In genomic region chr3:79866526-79866925, GRCm38 (mm10) we compare ENCODE assay signal across 15 mouse cellular contexts. TPM values are rescaled to one million over a fixed set of nuclear protein-coding genes. Genes with fewer than 3 reads are reported as not detected.
A peak's percentile ranks its signal among the peaks of the same experiment; 100 is the strongest.
DNase-seq lines count a peak whose midpoint lies in the region; ATAC-seq and TF ChIP-seq lines count a peak whose summit lies in the region.
"Had no signal": no experiment of that assay in that cellular context is flagged by ENCODE, and none has a peak within 500 bp of the region (broad histone marks: within the 10 kb centered on the region; RNA-seq: fewer than 3 reads in every experiment).

No protein-coding gene starts in this region.

- no peak; the same call in 1 of the 2 replicates for ATAC-seq in hindbrain, embryonic 12.5 days (ENCODE audit: low FRiP score)
- ATAC-seq in hindbrain, embryonic 11.5 days (ENCODE audit: low FRiP score), result no peak
- ATAC-seq in neural tube, embryonic 12.5 days (ENCODE audit: low FRiP score, low read depth), result peak; percentile 42; the same call in 1 of the 2 replicates
- peak; percentile 57 for ATAC-seq in hindbrain, embryonic 16.5 days
- ATAC-seq: intestine, embryonic 16.5 days had no signal

- peak overlapping the region; percentile 67 for H3K27ac ChIP-seq in hindbrain, embryonic 12.5 days
- no peak overlapping the region for H3K27ac ChIP-seq in hindbrain, embryonic 11.5 days (ENCODE audit: low read depth, low read length)
- no peak overlapping the region for H3K27ac ChIP-seq in neural tube, embryonic 12.5 days
- peak overlapping the region; percentile 86 for H3K27ac ChIP-seq in hindbrain, embryonic 16.5 days (ENCODE audit: low read depth, low read length)
- peak overlapping the region; percentile 92 for H3K27ac ChIP-seq in olfactory bulb, adult 2 months (ENCODE audit: insufficient read depth, low read depth, low read length)
- H3K27ac ChIP-seq: embryonic facial prominence, embryonic 13.5 days had no signal

- H3K4me2 ChIP-seq in hindbrain, embryonic 12.5 days (replicated peaks), result no peak overlapping the region
- H3K4me2 ChIP-seq in hindbrain, embryonic 11.5 days (replicated peaks; ENCODE audit: low read depth, low read length), result no peak overlapping the region
- H3K4me2 ChIP-seq in neural tube, embryonic 12.5 days (replicated peaks), result no peak overlapping the region
- H3K4me2 ChIP-seq in hindbrain, embryonic 16.5 days (ENCODE audit: low read length), result no peak overlapping the region
- H3K4me2 ChIP-seq: embryonic facial prominence, embryonic 13.5 days had no signal

- no peak for TF ChIP-seq CTCF in olfactory bulb, adult 2 months (IDR thresholded peaks at IDR 0.05; ENCODE audit: insufficient read depth, low read depth, low read length)

- H3K4me3 ChIP-seq in hindbrain, embryonic 12.5 days, result no peak overlapping the region
- H3K4me3 ChIP-seq in hindbrain, embryonic 11.5 days (ENCODE audit: low read depth, low read length), result no peak overlapping the region
- H3K4me3 ChIP-seq in neural tube, embryonic 12.5 days, result no peak overlapping the region
- no peak overlapping the region for H3K4me3 ChIP-seq in hindbrain, embryonic 16.5 days (ENCODE audit: low read length)
- no peak overlapping the region for H3K4me3 ChIP-seq in olfactory bulb, adult 2 months (ENCODE audit: insufficient read depth, low read depth, low read length)
- H3K4me3 ChIP-seq: embryonic facial prominence, embryonic 13.5 days had no signal

- no peak for TF ChIP-seq POLR2A in olfactory bulb, adult 2 months (IDR thresholded peaks at IDR 0.05; ENCODE audit: insufficient read depth, low read depth, low read length)

- peaks cover 3% of the 10 kb centered on the region; the same call in 1 of the 2 replicates for H3K4me1 ChIP-seq in hindbrain, embryonic 12.5 days
- no peaks in the 10 kb centered on the region for H3K4me1 ChIP-seq in hindbrain, embryonic 11.5 days (replicated peaks; ENCODE audit: control insufficient read depth, insufficient read depth, low read length)
- 0 out of 2 replicates have a peak, but pooled peaks cover 5% of the 10 kb centered on the region for H3K4me1 ChIP-seq in neural tube, embryonic 12.5 days
- H3K4me1 ChIP-seq in hindbrain, embryonic 16.5 days (ENCODE audit: control insufficient read depth, insufficient read depth, low read depth, low read length), result peaks cover 10% of the 10 kb centered on the region
- peaks cover 6% of the 10 kb centered on the region for H3K4me1 ChIP-seq in olfactory bulb, adult 2 months (ENCODE audit: control insufficient read depth, insufficient read depth, low read length)
- H3K4me1 ChIP-seq: embryonic facial prominence, embryonic 13.5 days had no signal

- no peak overlapping the region for H3K9ac ChIP-seq in hindbrain, embryonic 12.5 days
- no peak overlapping the region for H3K9ac ChIP-seq in hindbrain, embryonic 11.5 days (ENCODE audit: low read depth, low read length)
- H3K9ac ChIP-seq in neural tube, embryonic 12.5 days, result no peak overlapping the region
- no peak overlapping the region for H3K9ac ChIP-seq in hindbrain, embryonic 16.5 days (ENCODE audit: low read depth, low read length)
- H3K9ac ChIP-seq: embryonic facial prominence, embryonic 13.5 days had no signal

- H3K36me3 ChIP-seq in hindbrain, embryonic 12.5 days, result no peaks in the 10 kb centered on the region
- H3K36me3 ChIP-seq in hindbrain, embryonic 11.5 days (ENCODE audit: control insufficient read depth, insufficient read depth, low read length), result no peaks in the 10 kb centered on the region
- no peaks in the 10 kb centered on the region for H3K36me3 ChIP-seq in neural tube, embryonic 12.5 days
- H3K36me3 ChIP-seq in hindbrain, embryonic 16.5 days (ENCODE audit: control insufficient read depth, insufficient read depth, low read length), result no peaks in the 10 kb centered on the region
- H3K36me3 ChIP-seq: embryonic facial prominence, embryonic 13.5 days had no signal

- no peaks in the 10 kb centered on the region for H3K9me3 ChIP-seq in hindbrain, embryonic 12.5 days (replicated peaks)
- no peaks in the 10 kb centered on the region for H3K9me3 ChIP-seq in hindbrain, embryonic 11.5 days (ENCODE audit: control insufficient read depth, low read length)
- H3K9me3 ChIP-seq in neural tube, embryonic 12.5 days, result no peaks in the 10 kb centered on the region
- H3K9me3 ChIP-seq in hindbrain, embryonic 16.5 days (ENCODE audit: control insufficient read depth, low read length), result no peaks in the 10 kb centered on the region
- H3K9me3 ChIP-seq: embryonic facial prominence, embryonic 13.5 days had no signal

- H3K27me3 ChIP-seq in hindbrain, embryonic 12.5 days, result no peaks in the 10 kb centered on the region
- H3K27me3 ChIP-seq in hindbrain, embryonic 11.5 days (ENCODE audit: control insufficient read depth, insufficient read depth, low read length), result no peaks in the 10 kb centered on the region
- H3K27me3 ChIP-seq in neural tube, embryonic 12.5 days (replicated peaks), result no peaks in the 10 kb centered on the region
- H3K27me3 ChIP-seq in hindbrain, embryonic 16.5 days (replicated peaks; ENCODE audit: control insufficient read depth, insufficient read depth, low read length), result no peaks in the 10 kb centered on the region
- H3K27me3 ChIP-seq: embryonic facial prominence, embryonic 13.5 days had no signal

- no peak for DNase-seq in hindbrain, embryonic 11.5 days (ENCODE audit: low spot score)
- DNase-seq in neural tube, embryonic 10.5 days (ENCODE audit: extremely low spot score, low spot score), result no peak
- no peak for DNase-seq in right cerebral cortex, postnatal 25 days
- no peak for DNase-seq in layer of hippocampus, postnatal 10 days (ENCODE audit: low spot score in 2 of 2)
- DNase-seq: adrenal gland, adult 2 months; gastrocnemius, postnatal 14 days; heart, postnatal 10 days; lung, postnatal 4 days; thymus, postnatal 36 days had no signal

- 83% methylated on average over 9 of the region's 9 CpGs for WGBS in hindbrain, embryonic 12.5 days
- WGBS in hindbrain, embryonic 11.5 days, result 84% methylated on average over 9 of the region's 9 CpGs
- WGBS in neural tube, embryonic 12.5 days, result 82% methylated on average over 9 of the region's 9 CpGs
- WGBS in hindbrain, embryonic 16.5 days, result 78% methylated on average over 9 of the region's 9 CpGs
- whole genome bisulfite sequencing in olfactory bulb, adult 2 months, result 71% methylated on average over 9 of the region's 9 CpGs

RNA-seq across cellular contexts. Expression of gene Tmem144, which starts 14.0 kb away (rescaled TPM):
- 2.0 and 3.3 TPM in 2 replicates for polyA plus RNA-seq in hindbrain, embryonic 12.5 days (2016; fragmentation: Nextera tagmentation; extraction: Ambion mirVana)
- polyA plus RNA-seq in hindbrain, embryonic 11.5 days (2014; fragmentation: Nextera tagmentation; extraction: Ambion mirVana), result 3.1 and 4.6 TPM in 2 replicates
- 2.2 and 2.4 TPM in 2 replicates for polyA plus RNA-seq in neural tube, embryonic 12.5 days (2016; fragmentation: Nextera tagmentation; extraction: Ambion mirVana)
- 2.2 and 2.3 TPM in 2 replicates for polyA plus RNA-seq in hindbrain, embryonic 16.5 days (2015; fragmentation: Nextera tagmentation; extraction: Ambion mirVana)
- polyA plus RNA-seq in olfactory bulb, adult 2 months (2012; ENCODE audit: insufficient read depth, insufficient read length, low replicate concordance, missing spikeins), result not detected in 2 replicates
- 10 to 100 TPM in 1 of 2 experiments, 1 to 10 TPM in 1; 8.7 to 10.4 TPM for total RNA-seq in layer of hippocampus, postnatal 10 days (2021)

RNA-seq across cellular contexts. Expression of gene Fam198b, which starts 17.8 kb away (rescaled TPM):
- 5.1 and 5.3 TPM in 2 replicates for polyA plus RNA-seq in hindbrain, embryonic 12.5 days (2016; fragmentation: Nextera tagmentation; extraction: Ambion mirVana)
- 3.1 and 3.6 TPM in 2 replicates for polyA plus RNA-seq in hindbrain, embryonic 11.5 days (2014; fragmentation: Nextera tagmentation; extraction: Ambion mirVana)
- polyA plus RNA-seq in neural tube, embryonic 12.5 days (2016; fragmentation: Nextera tagmentation; extraction: Ambion mirVana), result 6.5 and 7.9 TPM in 2 replicates
- polyA plus RNA-seq in hindbrain, embryonic 16.5 days (2015; fragmentation: Nextera tagmentation; extraction: Ambion mirVana), result 2.7 and 4.4 TPM in 2 replicates
- not detected in 2 replicates for polyA plus RNA-seq in olfactory bulb, adult 2 months (2012; ENCODE audit: insufficient read depth, insufficient read length, low replicate concordance, missing spikeins)
- total RNA-seq in layer of hippocampus, postnatal 10 days (2021), result 1 to 10 TPM; 4.9 to 5.7 TPM

Comparison
In these comparisons a context has a peak if more than half of its experiments do, and no peak if none do; other contexts are left out.
1. ATAC-seq: peak in neural tube, embryonic 12.5 days (single experiment) and hindbrain, embryonic 16.5 days (single experiment); none in hindbrain, embryonic 12.5 days (single experiment) and hindbrain, embryonic 11.5 days (single experiment).
2. H3K27ac ChIP-seq: peak in hindbrain, embryonic 12.5 days (single experiment), hindbrain, embryonic 16.5 days (single experiment) and olfactory bulb, adult 2 months (single experiment); none in hindbrain, embryonic 11.5 days (single experiment) and neural tube, embryonic 12.5 days (single experiment).